Mouse (Mus musculus): Measurements from ENCODE around the gene Eif2d.

DNA sequence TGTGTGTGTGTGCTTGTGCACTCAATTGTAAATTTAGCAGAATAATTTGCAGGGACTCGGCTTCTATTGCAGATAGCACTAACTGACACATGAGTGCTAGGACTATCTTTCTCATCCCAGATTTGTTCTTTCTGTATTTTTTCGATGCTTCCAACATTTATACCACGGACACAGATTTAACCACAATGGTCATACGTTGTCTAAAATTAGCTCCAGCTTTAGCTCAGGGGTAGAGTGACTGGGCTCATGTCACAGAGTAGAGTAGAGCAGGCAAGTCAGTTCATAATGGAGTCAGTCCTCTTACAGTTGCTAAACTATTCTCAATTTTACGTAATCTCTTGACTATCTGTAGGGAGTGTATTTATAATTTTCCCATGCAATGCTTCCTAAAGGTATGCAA is 75.7 kb downstream of the Eif2d start:
- no peak for TF ChIP-seq POLR2A (IDR thresholded peaks at IDR 0.05; ENCODE audit: insufficient read depth, low read depth, low read length)
- no peak for TF ChIP-seq EP300 (IDR thresholded peaks at IDR 0.05; ENCODE audit: insufficient read depth, low read depth, low read length)

Data from heart, adult 2 months (tissue).